ENCODE assay signal across 19 mouse cellular contexts in genomic region chr15:93212617-93213016, GRCm38 (mm10).
"Had no signal": no experiment of that assay in that cellular context is flagged by ENCODE, and none has a peak within 500 bp of the region (broad histone marks: within the 10 kb centered on the region; RNA-seq: fewer than 3 reads in every experiment).

No protein-coding gene starts in this region.

- H3K4me3 ChIP-seq: midbrain, embryonic 10.5 days; midbrain, embryonic 12.5 days; myocyte; neural tube, embryonic 13.5 days; neural tube, embryonic 15.5 days had no signal

- H3K27ac ChIP-seq: liver, embryonic 14.5 days; midbrain, embryonic 10.5 days; midbrain, embryonic 12.5 days; neural tube, embryonic 13.5 days; neural tube, embryonic 15.5 days had no signal

- H3K9me3 ChIP-seq: midbrain, embryonic 10.5 days; midbrain, embryonic 12.5 days; neural tube, embryonic 13.5 days; neural tube, embryonic 15.5 days had no signal

- DNase-seq: lung, adult 18-20 months; lung, embryonic 14.5 days; lung, postnatal 10 days; lung, postnatal 4 days; midbrain, embryonic 14.5 days; retina, postnatal 1 day; right cerebral cortex, adult 18-20 months; right cerebral cortex, postnatal 25 days; right cerebral cortex, postnatal 4 days; spleen, adult 18-20 months; thymus, adult 18-20 months; thymus, postnatal 25 days had no signal

- H3K4me1 ChIP-seq: midbrain, embryonic 12.5 days had no signal

- H3K27me3 ChIP-seq: neural tube, embryonic 13.5 days; neural tube, embryonic 15.5 days had no signal

- ATAC-seq: midbrain, embryonic 16.5 days had no signal

- H3K36me3 ChIP-seq: midbrain, embryonic 10.5 days; midbrain, embryonic 12.5 days; neural tube, embryonic 13.5 days; neural tube, embryonic 15.5 days had no signal
